8 mouse cellular contexts compared by ENCODE assay signal in the genomic region with DNA sequence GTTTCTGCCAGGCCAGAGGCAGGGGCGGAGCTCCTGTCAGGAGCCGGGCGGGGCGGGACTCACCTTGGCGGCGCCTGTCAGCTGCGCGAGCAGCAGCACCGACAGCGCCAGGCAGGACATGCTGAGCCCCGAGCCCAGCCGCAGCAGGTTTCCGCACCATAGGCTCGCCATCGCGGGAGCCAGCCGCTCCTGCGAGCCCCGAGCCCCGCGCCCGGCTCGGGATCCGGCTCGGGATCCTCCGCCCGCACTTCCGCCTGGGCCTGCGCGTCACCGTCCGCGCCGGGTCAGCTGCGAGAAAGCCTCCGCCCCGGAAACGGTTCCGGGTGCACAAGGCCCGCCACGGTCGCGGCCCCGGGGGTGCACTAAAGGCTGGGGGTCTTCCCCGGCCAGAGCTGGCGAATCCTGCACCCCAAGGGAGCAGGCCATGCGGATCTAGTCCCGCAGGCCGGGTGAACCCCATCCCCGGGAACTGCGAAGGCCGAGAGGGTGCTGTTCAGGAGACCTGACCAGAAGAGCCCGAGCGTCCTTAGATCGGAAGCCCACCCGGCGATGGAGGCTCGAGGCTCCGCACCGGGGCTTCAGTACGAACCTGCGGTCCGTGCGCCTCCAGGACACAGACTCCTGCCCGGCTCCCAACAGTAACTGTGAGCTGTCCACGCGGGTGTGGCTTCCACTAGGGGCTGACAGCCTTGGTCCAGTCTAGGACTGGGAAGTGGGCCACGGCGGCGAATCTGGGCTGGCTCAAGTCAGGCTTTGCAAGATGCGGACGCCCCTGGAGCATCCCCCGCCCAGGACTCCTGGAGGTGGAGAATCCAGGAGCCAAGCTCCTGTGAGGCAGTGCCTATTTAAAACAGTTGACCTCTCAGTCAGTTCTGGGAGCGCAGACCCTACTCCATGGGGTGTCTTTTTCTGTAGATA. TPM values are rescaled to one million over a fixed set of nuclear protein-coding genes. Genes with fewer than 3 reads are reported as not detected.
DNase-seq lines count a peak whose midpoint lies in the region; ATAC-seq and TF ChIP-seq lines count a peak whose summit lies in the region.

Gene Tmem9b, minus strand, starts transcription at position 868 of the 918 bp plus-strand sequence.

- peak; percentile 88 for ATAC-seq in erythroblast, adult 5-6 weeks (replicated peaks; ENCODE audit: low FRiP score, poor library complexity, severe bottlenecking)
- peak; percentile 85 for ATAC-seq in heart, embryonic 11.5 days (replicated peaks; ENCODE audit: insufficient number of reproducible peaks, low FRiP score, low TSS enrichment)
- ATAC-seq in kidney, embryonic 16.5 days (ENCODE audit: low FRiP score, low TSS enrichment): peak; percentile 88
- peak; percentile 88 for ATAC-seq in liver, embryonic 11.5 days (replicated peaks; ENCODE audit: low FRiP score)

- H3K4me2 ChIP-seq in heart, embryonic 11.5 days: peak within 1 kb of the TSS; percentile 87
- H3K4me2 ChIP-seq in kidney, embryonic 16.5 days (replicated peaks; ENCODE audit: low read depth, low read length): peak within 1 kb of the TSS; percentile 74
- H3K4me2 ChIP-seq in liver, embryonic 11.5 days: peak within 1 kb of the TSS; percentile 92
- peak within 1 kb of the TSS; percentile 94 for H3K4me2 ChIP-seq in myocyte (ENCODE audit: low read depth)

- H3K79me2 ChIP-seq in C2C12 (ENCODE audit: control insufficient read depth, insufficient read depth) (no peaks in the 10 kb centered on the region), myocyte (ENCODE audit: control insufficient read depth, insufficient read depth) (peaks cover 11% of the 10 kb centered on the region)

- H3K79me3 ChIP-seq in C2C12 (ENCODE audit: low read depth): no peaks in the 10 kb centered on the region

- peak within 1 kb of the TSS; percentile 68 for H3K4me3 ChIP-seq in C2C12 (ENCODE audit: insufficient read depth, poor library complexity, severe bottlenecking)
- H3K4me3 ChIP-seq in heart, embryonic 11.5 days (ENCODE audit: low read depth, low read length): peak within 1 kb of the TSS; percentile 82
- H3K4me3 ChIP-seq in kidney, embryonic 16.5 days (ENCODE audit: low read length): peak within 1 kb of the TSS; percentile 77
- H3K4me3 ChIP-seq in liver, embryonic 11.5 days (ENCODE audit: low read depth, low read length): peak within 1 kb of the TSS; percentile 76
- peak within 1 kb of the TSS; percentile 90 for H3K4me3 ChIP-seq in myocyte

- no peak for TF ChIP-seq CTCF in C2C12 (IDR thresholded peaks at IDR 0.05; ENCODE audit: control insufficient read depth, insufficient read depth, insufficient read length)

- H3K27me3 ChIP-seq in C2C12 (ENCODE audit: control insufficient read depth, insufficient read depth, insufficient read length): no peaks in the 10 kb centered on the region
- no peaks in the 10 kb centered on the region for H3K27me3 ChIP-seq in heart, embryonic 11.5 days (ENCODE audit: control insufficient read depth, insufficient read depth, low read length)
- H3K27me3 ChIP-seq in kidney, embryonic 16.5 days (ENCODE audit: insufficient read depth, low read length): no peaks in the 10 kb centered on the region
- no peaks in the 10 kb centered on the region for H3K27me3 ChIP-seq in liver, embryonic 11.5 days (replicated peaks; ENCODE audit: control insufficient read depth, insufficient read depth, low read length)
- H3K27me3 ChIP-seq in myocyte (ENCODE audit: control insufficient read depth, insufficient read depth, insufficient read length): no peaks in the 10 kb centered on the region

- peak within 1 kb of the TSS; percentile 70 for H3K27ac ChIP-seq in heart, embryonic 11.5 days (ENCODE audit: low read depth, low read length)
- peak within 1 kb of the TSS; percentile 76 for H3K27ac ChIP-seq in kidney, embryonic 16.5 days (ENCODE audit: low read length)
- peak within 1 kb of the TSS; percentile 67 for H3K27ac ChIP-seq in liver, embryonic 11.5 days (ENCODE audit: low read depth, low read length)

- 0% methylated on average over 73 of the region's 74 CpGs for WGBS in heart, embryonic 11.5 days (ENCODE audit: insufficient replicate concordance)
- WGBS in kidney, embryonic 16.5 days: under 1% methylated on average over 74 of the region's 74 CpGs
- WGBS in liver, embryonic 11.5 days: under 1% methylated on average over 74 of the region's 74 CpGs

- peak within 1 kb of the TSS; percentile 94 for H3ac ChIP-seq in C2C12 (ENCODE audit: control insufficient read depth, insufficient read length, low read depth)
- peak within 1 kb of the TSS; percentile 83 for H3ac ChIP-seq in myocyte (ENCODE audit: control insufficient read depth, insufficient read length)

- peak within 1 kb of the TSS; percentile 90 for H3K9ac ChIP-seq in heart, embryonic 11.5 days (ENCODE audit: low read depth, low read length)
- H3K9ac ChIP-seq in kidney, embryonic 16.5 days (replicated peaks; ENCODE audit: low read length): peak within 1 kb of the TSS; percentile 77
- peak within 1 kb of the TSS; percentile 87 for H3K9ac ChIP-seq in liver, embryonic 11.5 days (ENCODE audit: low read depth, low read length)

- H3K4me1 ChIP-seq in heart, embryonic 11.5 days (ENCODE audit: control insufficient read depth, insufficient read depth, low read length): 0 out of 2 replicates have a peak, but pooled peaks cover 6% of the 10 kb centered on the region
- peaks cover 11% of the 10 kb centered on the region for H3K4me1 ChIP-seq in kidney, embryonic 16.5 days (ENCODE audit: insufficient read depth, low read length)
- H3K4me1 ChIP-seq in liver, embryonic 11.5 days (replicated peaks; ENCODE audit: control insufficient read depth, insufficient read depth, low read length): peaks cover 7% of the 10 kb centered on the region; the same call in 1 of the 2 replicates

- H3K36me3 ChIP-seq in C2C12 (ENCODE audit: control insufficient read depth, insufficient read depth) (no peaks in the 10 kb centered on the region), myocyte (ENCODE audit: control insufficient read depth, insufficient read depth) (no peaks in the 10 kb centered on the region)
- no peaks in the 10 kb centered on the region; the same call in 1 of the 2 replicates for H3K36me3 ChIP-seq in heart, embryonic 11.5 days (ENCODE audit: control insufficient read depth, insufficient read depth, low read length)
- no peaks in the 10 kb centered on the region for H3K36me3 ChIP-seq in kidney, embryonic 16.5 days (ENCODE audit: insufficient read depth, low read length)
- no peaks in the 10 kb centered on the region for H3K36me3 ChIP-seq in liver, embryonic 11.5 days (ENCODE audit: control insufficient read depth, insufficient read depth, low read length)

- no peaks in the 10 kb centered on the region for H3K9me3 ChIP-seq in heart, embryonic 11.5 days (replicated peaks; ENCODE audit: control insufficient read depth, low read length)
- H3K9me3 ChIP-seq in kidney, embryonic 16.5 days (ENCODE audit: low read length): no peaks in the 10 kb centered on the region
- no peaks in the 10 kb centered on the region for H3K9me3 ChIP-seq in liver, embryonic 11.5 days (ENCODE audit: control insufficient read depth, low read length)

- DNase-seq in brain, adult 2 months (ENCODE audit: low read depth, low spot score): peak; percentile 90
- peak; percentile 88 for DNase-seq in liver, embryonic 11.5 days (ENCODE audit: low spot score)
- DNase-seq in spleen, postnatal 4 days (ENCODE audit: low spot score in 2 of 2): peak; percentile 76 to 91

- peak; percentile 69 for TF ChIP-seq POLR2A in myocyte (IDR thresholded peaks at IDR 0.05; ENCODE audit: insufficient read length, low read depth)

TF ChIP-seq in C2C12, 6 proteins besides CTCF, POLR2A, EP300 and RAD21:
- no peak for TF ChIP-seq MAX (IDR thresholded peaks at IDR 0.05)
- no peak for TF ChIP-seq USF1 (IDR thresholded peaks at IDR 0.05; ENCODE audit: low read depth)
- TF ChIP-seq MYOG (IDR thresholded peaks at IDR 0.05; ENCODE audit: control insufficient read depth, extremely low read depth, insufficient read length): no peak
- no peak for TF ChIP-seq CEBPB (IDR thresholded peaks at IDR 0.05; ENCODE audit: low read depth)
- no peak for TF ChIP-seq MYOD1 (IDR thresholded peaks at IDR 0.05; ENCODE audit: control insufficient read depth, insufficient read length, low read depth)
- no peak for TF ChIP-seq FOSL1 (IDR thresholded peaks at IDR 0.05; ENCODE audit: insufficient read depth, low read length, poor library complexity, severe bottlenecking)

TF ChIP-seq in myocyte, 11 proteins besides CTCF, POLR2A, EP300 and RAD21:
- TF ChIP-seq POLR2AphosphoS2 (IDR thresholded peaks at IDR 0.05; ENCODE audit: insufficient read length, low read depth) (no peak), SRF (IDR thresholded peaks at IDR 0.05; ENCODE audit: control insufficient read depth, insufficient read length, low read depth) (no peak), MYOG (IDR thresholded peaks at IDR 0.05; ENCODE audit: control insufficient read depth in 1 of 3, insufficient read depth in 1 of 3, insufficient read length in 2 of 3, low read depth in 2 of 3) (peak in 2 of 3 experiments; percentile 32 to 38), MAX (IDR thresholded peaks at IDR 0.05; ENCODE audit: low read depth) (no peak), CEBPB (IDR thresholded peaks at IDR 0.05; ENCODE audit: insufficient read depth, poor library complexity, severe bottlenecking) (no peak), TCF3 (IDR thresholded peaks at IDR 0.05; ENCODE audit: insufficient read length, low read depth) (no peak), E2F4 (IDR thresholded peaks at IDR 0.05; ENCODE audit: insufficient read depth) (no peak), MYOD1 (IDR thresholded peaks at IDR 0.05; ENCODE audit: control insufficient read depth in 1 of 3, insufficient read length in 2 of 3, low read depth in 2 of 3) (peak in 2 of 3 experiments; percentile 12 to 56), TCF12 (IDR thresholded peaks at IDR 0.05; ENCODE audit: insufficient read depth, poor library complexity, severe bottlenecking) (no peak)

RNA-seq across cellular contexts. Expression of gene Tmem9b, which starts in this region (rescaled TPM):
- 39.0 TPM for polyA plus RNA-seq in C2C12 (2012; fragmentation: generic; extraction: Trizol)
- 30.7 and 31.8 TPM in 2 replicates for total RNA-seq in erythroblast, adult 5-6 weeks (2015; ENCODE audit: low replicate concordance)
- total RNA-seq in erythroblast, adult 5-6 weeks (2017; ENCODE audit: low replicate concordance): 13.0 and 18.7 TPM in 2 replicates
- 58.9 and 61.9 TPM in 2 replicates for polyA plus RNA-seq in heart, embryonic 11.5 days (2014; fragmentation: Nextera tagmentation; extraction: Ambion mirVana)
- polyA plus RNA-seq in kidney, embryonic 16.5 days (2015; fragmentation: Nextera tagmentation; extraction: Ambion mirVana): 60.2 and 64.1 TPM in 2 replicates
- 51.0 and 57.2 TPM in 2 replicates for polyA plus RNA-seq in liver, embryonic 11.5 days (2014; fragmentation: Nextera tagmentation; extraction: Ambion mirVana)
- 57.1 TPM for polyA plus RNA-seq in myocyte (2012; fragmentation: generic; extraction: Trizol)

Comparison
In these comparisons a context has a peak if more than half of its experiments do, and no peak if none do; other contexts are left out.
1. Peak in every context shown above with its lines: DNase-seq, ATAC-seq, H3K4me3 ChIP-seq and H3K27ac ChIP-seq.